Mouse (Mus musculus): ENCODE results near the gene Kcnj11. TPM values are rescaled to one million over a fixed set of nuclear protein-coding genes. Genes with fewer than 3 reads are reported as not detected.

Gene Kcnj11
- total RNA-seq, 1 experiment from 2014 or later: 1.4 TPM

DNA sequence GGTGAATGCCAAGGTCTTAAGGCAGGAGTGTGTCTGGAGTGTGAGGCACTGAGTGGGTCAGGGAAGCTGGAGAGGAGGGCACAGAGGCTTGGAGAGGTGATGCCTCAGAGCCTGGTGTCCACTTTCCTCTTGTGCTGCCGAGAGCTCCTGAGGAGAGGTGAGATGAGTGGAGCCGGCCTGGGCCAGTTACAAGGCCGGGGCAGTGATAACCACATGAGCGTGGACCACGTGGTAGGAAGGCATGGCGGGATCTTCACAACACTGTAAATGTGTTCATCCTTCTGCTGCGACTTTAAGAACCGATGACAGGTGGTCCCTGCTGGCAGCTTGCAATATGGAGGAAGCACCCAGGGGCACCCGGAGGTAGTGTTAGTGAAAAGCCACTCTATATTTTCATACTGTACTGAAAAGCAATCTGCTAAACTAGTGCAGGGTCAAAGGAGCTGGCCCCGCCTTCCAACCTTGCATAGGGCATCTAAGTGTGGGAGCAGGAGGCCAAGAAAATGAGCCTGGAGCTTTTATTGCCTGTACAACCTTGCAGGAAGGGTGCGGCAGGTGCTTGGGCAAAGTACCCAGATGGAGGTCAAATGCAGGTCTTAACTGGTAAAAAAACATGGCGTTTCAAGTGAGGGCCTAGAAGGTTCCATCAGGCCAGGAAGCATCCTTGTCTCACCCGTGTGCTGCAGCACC, 52.5 kb downstream of the Kcnj11 start:
- DNase-seq: no peak

DNA sequence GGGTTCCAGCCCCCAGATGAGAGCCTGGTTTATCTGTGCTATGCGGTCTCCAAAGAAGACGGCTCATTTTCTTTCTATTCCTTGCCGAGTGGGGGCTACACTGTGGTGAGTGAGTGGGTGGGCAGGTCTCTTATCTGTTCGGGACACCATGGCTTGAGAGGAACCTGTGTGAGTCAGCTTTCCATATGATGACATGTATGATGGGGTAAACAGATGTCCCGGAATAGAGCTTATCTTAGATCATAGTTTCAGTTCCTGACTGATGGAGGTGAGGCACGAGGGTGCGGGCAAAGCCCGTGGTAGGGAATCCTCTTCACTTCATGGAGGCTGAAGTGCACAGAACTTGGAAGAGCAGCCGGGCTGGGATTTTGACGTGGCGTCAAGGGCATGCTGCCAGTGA, 54.7 kb downstream of the Kcnj11 start:
- DNase-seq: peak; percentile 27

DNA sequence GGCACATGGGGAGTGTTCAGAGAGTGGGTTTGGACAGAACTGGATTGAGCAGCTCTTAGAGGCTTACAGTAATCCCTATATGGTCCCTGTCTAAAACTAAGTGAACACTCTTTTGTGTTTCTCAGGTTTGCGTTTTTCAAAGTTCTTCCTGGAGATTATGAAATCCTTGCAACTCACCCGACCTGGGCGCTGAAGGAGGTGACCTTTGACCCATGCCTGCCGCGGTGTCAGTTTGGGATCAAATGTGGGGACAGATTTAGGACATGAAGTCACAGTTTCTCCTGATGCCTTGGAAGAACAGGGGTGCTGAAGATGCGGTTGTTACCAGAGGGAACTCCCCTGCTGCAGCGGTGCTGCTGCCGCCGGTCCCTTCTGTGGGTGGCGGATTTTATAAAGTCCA, 56.5 kb downstream of the Kcnj11 start:
- DNase-seq: no peak

Other genes starting within 250 kb of the Kcnj11 start
- gene Kdelr1, start 228.0 kb downstream of the Kcnj11 start, total RNA-seq (2021): 140 and 141 TPM in 2 replicates
- gene Grin2d, start 222.4 kb downstream of the Kcnj11 start, total RNA-seq (2021): 0.43 and 1.2 TPM in 2 replicates
- gene Syngr4, start 204.1 kb downstream of the Kcnj11 start, total RNA-seq (2021): 0.70 TPM in 1 of 2 replicates, not detected in the other
- gene Tmem143, start 203.8 kb downstream of the Kcnj11 start, total RNA-seq (2021): 53.0 and 61.3 TPM in 2 replicates
- 231 and 241 TPM in 2 replicates for gene Emp3, start 179.4 kb downstream of the Kcnj11 start, total RNA-seq (2021)
- 26.4 and 27.9 TPM in 2 replicates for gene Ccdc114, start 176.7 kb downstream of the Kcnj11 start, total RNA-seq (2021)
- gene Abcc6, start 70.5 kb downstream of the Kcnj11 start, total RNA-seq (2021): 0.15 and 1.9 TPM in 2 replicates
- 60.0 and 64.7 TPM in 2 replicates for gene Nomo1, start 67.1 kb downstream of the Kcnj11 start, total RNA-seq (2021)
- gene Abcc8, start 79.3 kb upstream of the Kcnj11 start, total RNA-seq (2021): 1.0 and 1.8 TPM in 2 replicates
- gene Ush1c, start 137.7 kb upstream of the Kcnj11 start, total RNA-seq (2021): 2.5 and 2.7 TPM in 2 replicates
- 2.3 and 2.4 TPM in 2 replicates for gene Otog, start 140.2 kb upstream of the Kcnj11 start, total RNA-seq (2021)

Measured in adrenal gland, postnatal 25 days (tissue).